Mouse (Mus musculus) heart, embryonic 12.5 days (tissue): ENCODE data around the gene Myocd. TPM values are rescaled to one million over a fixed set of nuclear protein-coding genes. Genes with fewer than 3 reads are reported as not detected.

Experiments used
- ATAC-seq: fragments of 200-750 bp; cut with Nextera tagmentation; 2 replicates; pipeline ENCODE4 v1.8.0; 2017; ENCODE audit warnings: moderate TSS enrichment, moderate library complexity; ENCODE audit not compliant: insufficient number of reproducible peaks, low FRiP score
- H3K27ac ChIP-seq: fragments of 300-500 bp; sonication (generic); 2 replicates; pipeline ENCODE4 v1.5.1; 2016; ENCODE audit warnings: mild to moderate bottlenecking, moderate library complexity; ENCODE audit not compliant: poor library complexity, severe bottlenecking
- H3K27me3 ChIP-seq: fragments of 300-500 bp; sonication (generic); replicated peaks from 2 replicates; pipeline ENCODE4 v1.6.1; 2016; ENCODE audit warnings: mild to moderate bottlenecking, moderate library complexity
- H3K36me3 ChIP-seq: fragments of 300-500 bp; sonication (generic); 2 replicates; pipeline ENCODE4 v1.6.1; 2016; ENCODE audit warnings: mild to moderate bottlenecking, moderate library complexity
- H3K4me1 ChIP-seq: fragments of 300-500 bp; sonication (generic); replicated peaks from 2 replicates; pipeline ENCODE4 v1.6.1; 2016; ENCODE audit warnings: mild to moderate bottlenecking
- H3K4me2 ChIP-seq: fragments of 300-500 bp; sonication (generic); 2 replicates; pipeline ENCODE4 v1.6.1; 2016; ENCODE audit warnings: mild to moderate bottlenecking, moderate library complexity
- H3K4me3 ChIP-seq: fragments of 300-500 bp; sonication (generic); 2 replicates; pipeline ENCODE4 v1.5.1; 2016; ENCODE audit warnings: mild to moderate bottlenecking
- H3K9ac ChIP-seq: fragments of 300-500 bp; sonication (generic); 2 replicates; pipeline ENCODE4 v1.6.1; 2016; ENCODE audit warnings: mild to moderate bottlenecking, moderate library complexity
- H3K9me3 ChIP-seq: fragments of 300-500 bp; sonication (generic); replicated peaks from 2 replicates; pipeline ENCODE4 v1.6.1; 2016; ENCODE audit warnings: mild to moderate bottlenecking, moderate library complexity
- WGBS: fragments of 180-500 bp; shearing (Covaris S2); methylation state at CpG from one replicate; pipeline ENCODE4 v1.1.7; 2016; 5-methylcytosine and 5-hydroxymethylcytosine counted together
- polyA plus RNA-seq: library from polyadenylated mRNA; unstranded; fragments of >200 nt; fragmentation: Nextera tagmentation; extraction: Ambion mirVana; gene quantifications from 2 replicates; pipeline ENCODE4 v1.2.1, GENCODE M21; 2016

Myocd gene
- polyA plus RNA-seq: 72.7 and 74.9 TPM in 2 replicates

GRCm38 (mm10) chr11:65269851-65270473 lies at the start of gene Myocd:
Gene Myocd, minus strand, starts transcription at chr11:65269989.
- WGBS: under 1% methylated on average over 37 of the region's 37 CpGs

GRCm38 (mm10) chr11:65303824-65304223 lies 34.0 kb upstream of the Myocd start:
- Histone ChIP-seq H3K27ac (peak overlapping the region; percentile 76), H3K9ac (no peak overlapping the region), H3K9me3 (0 out of 2 replicates have a peak, but pooled peaks cover 2% of the 10 kb centered on the region), H3K4me3 (no peak overlapping the region), H3K36me3 (no peaks in the 10 kb centered on the region), H3K4me2 (no peak overlapping the region), H3K4me1 (peaks cover 57% of the 10 kb centered on the region), H3K27me3 (no peaks in the 10 kb centered on the region)
- 3% methylated on average over 3 of the region's 3 CpGs for WGBS
- ATAC-seq: peak; percentile 90

More at GRCm38 (mm10) chr11:65269851-65270473, at the start of gene Myocd:
- Histone ChIP-seq H3K4me3 (peak within 1 kb of the TSS; percentile 71), H3K4me2 (peak within 1 kb of the TSS; percentile 79), H3K9ac (peak within 1 kb of the TSS; percentile 77), H3K27me3 (no peaks in the 10 kb centered on the region), H3K9me3 (no peaks in the 10 kb centered on the region), H3K27ac (peak within 1 kb of the TSS; percentile 91), H3K36me3 (0 out of 2 replicates have a peak, but pooled peaks cover 3% of the 10 kb centered on the region), H3K4me1 (peaks cover 27% of the 10 kb centered on the region)
- ATAC-seq: peak; percentile 87

- Histone ChIP-seq H3K4me2 (no peak overlapping the region), H3K36me3 (no peaks in the 10 kb centered on the region), H3K4me3 (no peak overlapping the region), H3K27ac (no peak overlapping the region), H3K9ac (no peak overlapping the region), H3K27me3 (no peaks in the 10 kb centered on the region), H3K4me1 (peaks cover 31% of the 10 kb centered on the region), H3K9me3 (no peaks in the 10 kb centered on the region)
- no peak for ATAC-seq
- WGBS: 62% methylated on average over 10 of the region's 10 CpGs
Observed at GRCm38 (mm10) chr11:65294128-65294833, 24.5 kb upstream of the Myocd start.

- H3K4me1 ChIP-seq: peaks cover 26% of the 10 kb centered on the region
- H3K9me3 ChIP-seq: no peaks in the 10 kb centered on the region
- H3K9ac ChIP-seq: no peak overlapping the region
- H3K36me3 ChIP-seq: no peaks in the 10 kb centered on the region
- no peak for ATAC-seq
- no peaks in the 10 kb centered on the region for H3K27me3 ChIP-seq
- H3K4me2 ChIP-seq: no peak overlapping the region
- H3K27ac ChIP-seq: no peak overlapping the region
- H3K4me3 ChIP-seq: no peak overlapping the region
Observed at GRCm38 (mm10) chr11:65292994-65293393, 23.2 kb upstream of the Myocd start.

GRCm38 (mm10) chr11:65287706-65288105 lies 17.9 kb upstream of the Myocd start:
- Histone ChIP-seq H3K36me3 (no peaks in the 10 kb centered on the region), H3K4me2 (no peak overlapping the region), H3K4me1 (no peaks in the 10 kb centered on the region), H3K9me3 (no peaks in the 10 kb centered on the region), H3K27me3 (no peaks in the 10 kb centered on the region), H3K4me3 (no peak overlapping the region), H3K27ac (no peak overlapping the region), H3K9ac (no peak overlapping the region)
- WGBS: 85% methylated on average over 8 of the region's 8 CpGs
- no peak for ATAC-seq

- WGBS: 92% methylated on average over 2 of the region's 2 CpGs
- H3K27ac ChIP-seq: no peak overlapping the region
- H3K4me1 ChIP-seq: no peaks in the 10 kb centered on the region
- ATAC-seq: no peak
- H3K4me2 ChIP-seq: no peak overlapping the region
- no peaks in the 10 kb centered on the region for H3K9me3 ChIP-seq
- H3K36me3 ChIP-seq: no peaks in the 10 kb centered on the region
- H3K4me3 ChIP-seq: no peak overlapping the region
- H3K9ac ChIP-seq: no peak overlapping the region
- no peaks in the 10 kb centered on the region for H3K27me3 ChIP-seq
Observed at GRCm38 (mm10) chr11:65286211-65286610, 16.4 kb upstream of the Myocd start.

GRCm38 (mm10) chr11:65275441-65275840 lies 5.7 kb upstream of the Myocd start:
- 73% methylated on average over 6 of the region's 6 CpGs for WGBS
- no peak for ATAC-seq
- no peak overlapping the region for H3K27ac ChIP-seq
- no peak overlapping the region for H3K9ac ChIP-seq
- H3K4me1 ChIP-seq: peaks cover 16% of the 10 kb centered on the region
- no peak overlapping the region for H3K4me3 ChIP-seq
- H3K27me3 ChIP-seq: no peaks in the 10 kb centered on the region
- H3K4me2 ChIP-seq: no peak overlapping the region
- no peaks in the 10 kb centered on the region for H3K9me3 ChIP-seq
- 0 out of 2 replicates have a peak, but pooled peaks cover 3% of the 10 kb centered on the region for H3K36me3 ChIP-seq

- Histone ChIP-seq H3K9ac (peak overlapping the region; percentile 77; the same call in 1 of the 2 replicates), H3K4me2 (peak overlapping the region; percentile 79), H3K36me3 (0 out of 2 replicates have a peak, but pooled peaks cover 3% of the 10 kb centered on the region), H3K4me3 (peak overlapping the region; percentile 71), H3K4me1 (peaks cover 23% of the 10 kb centered on the region), H3K27ac (peak overlapping the region; percentile 91), H3K9me3 (no peaks in the 10 kb centered on the region), H3K27me3 (no peaks in the 10 kb centered on the region)
- ATAC-seq: no peak
- WGBS: 15% methylated on average over 4 of the region's 4 CpGs
Observed at GRCm38 (mm10) chr11:65271000-65271399, 1.2 kb upstream of the Myocd start.

GRCm38 (mm10) chr11:65268310-65268709 lies 1.5 kb downstream of the Myocd start:
- Histone ChIP-seq H3K4me1 (peaks cover 32% of the 10 kb centered on the region), H3K36me3 (no peaks in the 10 kb centered on the region), H3K4me2 (peak overlapping the region; percentile 79), H3K9ac (peak overlapping the region; percentile 77), H3K4me3 (peak overlapping the region; percentile 71), H3K27ac (peak overlapping the region; percentile 91), H3K27me3 (no peaks in the 10 kb centered on the region), H3K9me3 (no peaks in the 10 kb centered on the region)
- WGBS: 25% methylated on average over 4 of the region's 4 CpGs
- no peak for ATAC-seq

- Histone ChIP-seq H3K4me3 (0 out of 2 replicates have a peak overlapping the region, but pooled peaks have one; percentile 8), H3K27ac (peak overlapping the region; percentile 84)
- ATAC-seq: no peak
Observed at GRCm38 (mm10) chr11:65263466-65263865, 6.3 kb downstream of the Myocd start.

GRCm38 (mm10) chr11:65258997-65259396 lies 10.8 kb downstream of the Myocd start:
- no peak overlapping the region for H3K4me3 ChIP-seq
- 81% methylated on average over 4 of the region's 4 CpGs for WGBS
- peak overlapping the region; percentile 82 for H3K27ac ChIP-seq
- H3K9me3 ChIP-seq: no peaks in the 10 kb centered on the region
- peaks cover 5% of the 10 kb centered on the region for H3K36me3 ChIP-seq
- ATAC-seq: no peak
- H3K27me3 ChIP-seq: no peaks in the 10 kb centered on the region
- H3K9ac ChIP-seq: no peak overlapping the region
- peaks cover 65% of the 10 kb centered on the region for H3K4me1 ChIP-seq
- no peak overlapping the region for H3K4me2 ChIP-seq

More at GRCm38 (mm10) chr11:65263466-65263865, 6.3 kb downstream of the Myocd start:
- no peaks in the 10 kb centered on the region for H3K9me3 ChIP-seq
- peaks cover 39% of the 10 kb centered on the region for H3K4me1 ChIP-seq
- peak overlapping the region; percentile 41; the same call in 1 of the 2 replicates for H3K4me2 ChIP-seq
- no peaks in the 10 kb centered on the region for H3K27me3 ChIP-seq
- H3K9ac ChIP-seq: 0 out of 2 replicates have a peak overlapping the region, but pooled peaks have one; percentile 30
- WGBS: 36% methylated on average over 6 of the region's 6 CpGs
- peaks cover 2% of the 10 kb centered on the region; the same call in 1 of the 2 replicates for H3K36me3 ChIP-seq
